8 mouse cellular contexts compared by ENCODE assay signal in the genomic region with DNA sequence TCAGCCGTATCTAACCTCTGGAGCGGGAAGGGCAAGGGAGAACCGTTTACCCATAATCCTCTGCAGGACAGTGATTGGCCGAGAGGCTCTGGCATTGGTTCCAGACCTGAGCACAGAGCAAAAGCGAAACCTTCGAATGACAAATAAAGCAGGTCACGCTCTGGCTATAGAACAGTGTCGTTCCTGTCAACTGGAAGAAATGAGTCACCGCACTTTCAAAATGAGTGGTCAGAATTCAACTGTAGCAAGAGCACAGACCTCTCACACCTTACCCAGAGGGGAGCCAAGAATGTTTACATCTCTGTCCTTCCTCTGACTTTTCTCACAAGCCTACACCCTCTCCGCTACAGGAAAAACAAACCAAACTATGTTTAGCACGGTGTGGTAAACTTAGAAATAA. TPM values are rescaled to one million over a fixed set of nuclear protein-coding genes. Genes with fewer than 3 reads are reported as not detected.
DNase-seq lines count a peak whose midpoint lies in the region; ATAC-seq and TF ChIP-seq lines count a peak whose summit lies in the region.

No protein-coding gene starts in this region.

- 0 out of 2 replicates have a peak overlapping the region, but pooled peaks have one; percentile 0 for H3K4me2 ChIP-seq in kidney, embryonic 15.5 days
- H3K4me2 ChIP-seq in myocyte (ENCODE audit: low read depth) = peak overlapping the region; percentile 42
- H3K4me2 ChIP-seq in forebrain, embryonic 13.5 days = no peak overlapping the region

- H3K27me3 ChIP-seq in kidney, embryonic 15.5 days = no peaks in the 10 kb centered on the region
- no peaks in the 10 kb centered on the region for H3K27me3 ChIP-seq in myocyte (ENCODE audit: control insufficient read depth, insufficient read depth, insufficient read length)
- no peaks in the 10 kb centered on the region for H3K27me3 ChIP-seq in cerebellum, adult 2 months (ENCODE audit: control insufficient read depth, insufficient read depth, low read length)
- no peaks in the 10 kb centered on the region for H3K27me3 ChIP-seq in forebrain, embryonic 13.5 days

- TF ChIP-seq CTCF in cerebellum, adult 2 months (IDR thresholded peaks at IDR 0.05; ENCODE audit: borderline replicate concordance, insufficient read depth, low read depth, low read length) = no peak

- WGBS in kidney, embryonic 15.5 days = 44% methylated on average over 11 of the region's 11 CpGs
- 75% methylated on average over 11 of the region's 11 CpGs for WGBS in cerebellum, adult 2 months
- 84% methylated on average over 11 of the region's 11 CpGs for WGBS in forebrain, embryonic 13.5 days

- ATAC-seq in kidney, embryonic 15.5 days (replicated peaks; ENCODE audit: low FRiP score) = peak; percentile 84
- ATAC-seq in forebrain, embryonic 13.5 days = no peak

- H3K9me3 ChIP-seq in kidney, embryonic 15.5 days (replicated peaks) = no peaks in the 10 kb centered on the region
- peaks cover 7% of the 10 kb centered on the region; the same call in 1 of the 2 replicates for H3K9me3 ChIP-seq in forebrain, embryonic 13.5 days (replicated peaks)

- peaks cover 20% of the 10 kb centered on the region for H3K4me1 ChIP-seq in kidney, embryonic 15.5 days
- no peaks in the 10 kb centered on the region for H3K4me1 ChIP-seq in cerebellum, adult 2 months (ENCODE audit: control insufficient read depth, insufficient read depth, low read length)
- no peaks in the 10 kb centered on the region for H3K4me1 ChIP-seq in forebrain, embryonic 13.5 days

- no peak overlapping the region for H3ac ChIP-seq in myocyte (ENCODE audit: control insufficient read depth, insufficient read length)

- no peaks in the 10 kb centered on the region for H3K79me2 ChIP-seq in myocyte (ENCODE audit: control insufficient read depth, insufficient read depth)

- peak overlapping the region; percentile 72 for H3K27ac ChIP-seq in kidney, embryonic 15.5 days
- no peak overlapping the region for H3K27ac ChIP-seq in cerebellum, adult 2 months (ENCODE audit: insufficient read depth, low read length)
- no peak overlapping the region for H3K27ac ChIP-seq in forebrain, embryonic 13.5 days

- H3K36me3 ChIP-seq in kidney, embryonic 15.5 days = no peaks in the 10 kb centered on the region
- no peaks in the 10 kb centered on the region for H3K36me3 ChIP-seq in myocyte (ENCODE audit: control insufficient read depth, insufficient read depth)
- no peaks in the 10 kb centered on the region for H3K36me3 ChIP-seq in forebrain, embryonic 13.5 days (ENCODE audit: poor library complexity, severe bottlenecking)

- no peak overlapping the region for H3K4me3 ChIP-seq in kidney, embryonic 15.5 days (replicated peaks)
- no peak overlapping the region for H3K4me3 ChIP-seq in myocyte
- no peak overlapping the region for H3K4me3 ChIP-seq in cerebellum, adult 2 months (replicated peaks; ENCODE audit: insufficient read depth, low read depth, low read length)
- no peak overlapping the region for H3K4me3 ChIP-seq in forebrain, embryonic 13.5 days

- no peak for TF ChIP-seq POLR2A in myocyte (IDR thresholded peaks at IDR 0.05; ENCODE audit: insufficient read length, low read depth)
- TF ChIP-seq POLR2A in cerebellum, adult 2 months (IDR thresholded peaks at IDR 0.05; ENCODE audit: borderline replicate concordance, insufficient read depth, low read length) = no peak

- peak; percentile 25 for DNase-seq in layer of hippocampus, adult 11-12 months (ENCODE audit: low spot score)
- no peak for DNase-seq in layer of hippocampus, adult 9-10 months (ENCODE audit: low spot score)
- DNase-seq in Muller cell, postnatal 12 days (ENCODE audit: inconsistent ontology term) = peak; percentile 87
- DNase-seq in heart, adult 18-20 months = peak; percentile 82 to 93
- DNase-seq in cerebellum, adult 2 months = no peak

- H3K9ac ChIP-seq in kidney, embryonic 15.5 days = no peak overlapping the region
- H3K9ac ChIP-seq in forebrain, embryonic 13.5 days = no peak overlapping the region

TF ChIP-seq in myocyte, 11 proteins besides CTCF, POLR2A, EP300 and RAD21:
- TF ChIP-seq USF1 (IDR thresholded peaks at IDR 0.05; ENCODE audit: low read depth) (no peak), MYOD1 (IDR thresholded peaks at IDR 0.05; ENCODE audit: control insufficient read depth in 1 of 3, insufficient read length in 2 of 3, low read depth in 2 of 3) (no peak), MAX (IDR thresholded peaks at IDR 0.05; ENCODE audit: low read depth) (no peak), MYOG (IDR thresholded peaks at IDR 0.05; ENCODE audit: control insufficient read depth in 1 of 3, insufficient read depth in 1 of 3, insufficient read length in 2 of 3, low read depth in 2 of 3) (no peak), CEBPB (IDR thresholded peaks at IDR 0.05; ENCODE audit: insufficient read depth, poor library complexity, severe bottlenecking) (no peak), TCF3 (IDR thresholded peaks at IDR 0.05; ENCODE audit: insufficient read length, low read depth) (no peak), SRF (IDR thresholded peaks at IDR 0.05; ENCODE audit: control insufficient read depth, insufficient read length, low read depth) (no peak), TCF12 (IDR thresholded peaks at IDR 0.05; ENCODE audit: insufficient read depth, poor library complexity, severe bottlenecking) (no peak), REST (IDR thresholded peaks at IDR 0.05; ENCODE audit: insufficient read depth, insufficient read length) (no peak), POLR2AphosphoS2 (IDR thresholded peaks at IDR 0.05; ENCODE audit: insufficient read length, low read depth) (no peak), E2F4 (IDR thresholded peaks at IDR 0.05; ENCODE audit: insufficient read depth) (no peak)
TF ChIP-seq in myocyte: peak in this region for 0.

RNA-seq across cellular contexts. Expression of gene Enpp6, which starts 45.4 kb away (rescaled TPM):
- total RNA-seq in heart, adult 18-20 months (2021) = 1 to 10 TPM; 2.8 to 3.9 TPM
- polyA plus RNA-seq in kidney, embryonic 15.5 days (2015; fragmentation: Nextera tagmentation; extraction: Ambion mirVana) = 1.7 TPM in 2 replicates
- polyA plus RNA-seq in myocyte (2012; fragmentation: generic; extraction: Trizol) = not detected
- polyA plus RNA-seq in cerebellum, adult 2 months (2012; rRNA removed) = 16.2 and 20.6 TPM in 2 replicates
- polyA plus RNA-seq in forebrain, embryonic 13.5 days (2015; fragmentation: Nextera tagmentation; extraction: Ambion mirVana) = 0.13 and 0.31 TPM in 2 replicates

Comparison
In these comparisons a context has a peak if more than half of its experiments do, and no peak if none do; other contexts are left out.
1. DNase-seq: peak in layer of hippocampus, adult 11-12 months (single experiment), Muller cell, postnatal 12 days (single experiment) and heart, adult 18-20 months (2 of 2); none in layer of hippocampus, adult 9-10 months (single experiment) and cerebellum, adult 2 months (0 of 2).